Mouse (Mus musculus) ES-Bruce4 (cell line): Measurements from ENCODE around the gene Mul1. TPM values are rescaled to one million over a fixed set of nuclear protein-coding genes. Genes with fewer than 3 reads are reported as not detected.

Experiments used
- H3K27ac ChIP-seq: 2 replicates; pipeline ENCODE4 v1.5.1; 2012; ENCODE audit warnings: low read length, inconsistent platforms; ENCODE audit not compliant: insufficient read depth
- H3K27me3 ChIP-seq: 2 replicates; pipeline ENCODE4 v1.6.1; 2012; ENCODE audit warnings: mild to moderate bottlenecking, low read length, inconsistent platforms; ENCODE audit not compliant: control insufficient read depth, poor library complexity, insufficient read depth, severe bottlenecking
- H3K36me3 ChIP-seq: 2 replicates; pipeline ENCODE4 v1.6.1; 2012; ENCODE audit warnings: inconsistent platforms, mild to moderate bottlenecking, low read length, moderate library complexity; ENCODE audit not compliant: control insufficient read depth, poor library complexity, insufficient read depth, severe bottlenecking
- H3K4me1 ChIP-seq: one replicate; pipeline ENCODE4 v1.8.1; 2011; ENCODE audit warnings: low read length; ENCODE audit not compliant: control insufficient read depth, insufficient read depth
- H3K4me3 ChIP-seq: 2 replicates; pipeline ENCODE4 v1.5.1; 2011; ENCODE audit warnings: low read depth, mild to moderate bottlenecking, low read length
- H3K9ac ChIP-seq: 2 replicates; pipeline ENCODE4 v1.6.1; 2012; ENCODE audit warnings: low read depth, mild to moderate bottlenecking, inconsistent platforms; ENCODE audit not compliant: poor library complexity, severe bottlenecking
- H3K9me3 ChIP-seq: replicated peaks from 2 replicates; pipeline ENCODE4 v1.6.1; 2012; ENCODE audit warnings: mild to moderate bottlenecking, low read length, inconsistent platforms; ENCODE audit not compliant: control insufficient read depth, poor library complexity, insufficient read depth, severe bottlenecking
- CTCF ChIP-seq: IDR thresholded peaks from one replicate; pipeline ENCODE4 v1.8.1; 2011; ENCODE audit warnings: low read depth, low read length
- EP300 ChIP-seq: IDR thresholded peaks from 2 replicates; pipeline ENCODE4 v1.6.1; 2011; ENCODE audit warnings: low read depth, low read length; ENCODE audit not compliant: insufficient read depth
- POLR2A ChIP-seq: IDR thresholded peaks from one replicate; pipeline ENCODE4 v1.8.1; 2011; ENCODE audit warnings: low read length; ENCODE audit not compliant: insufficient read depth
- polyA plus RNA-seq: library from polyadenylated mRNA; stranded (reverse); fragments of >200 nt; gene quantifications from 2 replicates; pipeline ENCODE4 v1.2.4, GENCODE M21; 2011; ENCODE audit warnings: low read depth; ENCODE audit not compliant: missing spikeins, insufficient read depth, insufficient read length

The Mul1 gene
- polyA plus RNA-seq: 16.3 and 17.2 TPM in 2 replicates

- H3K27ac ChIP-seq: peak within 1 kb of the TSS; percentile 3; the same call in 1 of the 2 replicates
- H3K27me3 ChIP-seq: no peaks in the 10 kb centered on the region
- H3K9me3 ChIP-seq: no peaks in the 10 kb centered on the region
- H3K4me3 ChIP-seq: peak within 1 kb of the TSS; percentile 87
- H3K9ac ChIP-seq: peak within 1 kb of the TSS; percentile 65
- TF ChIP-seq POLR2A (no peak), EP300 (no peak), CTCF (no peak)
- no peaks in the 10 kb centered on the region for H3K4me1 ChIP-seq
- H3K36me3 ChIP-seq: peaks cover 26% of the 10 kb centered on the region
These were observed at the start of gene Mul1 for GRCm38 (mm10) chr4:138434347-138435316. Gene Mul1, plus strand, starts transcription at chr4:138434671.

GRCm38 (mm10) chr4:138393703-138394102 is 40.8 kb upstream of the Mul1 start:
- H3K9me3 ChIP-seq: no peaks in the 10 kb centered on the region
- H3K9ac ChIP-seq: no peak overlapping the region
- no peaks in the 10 kb centered on the region for H3K4me1 ChIP-seq
- no peak overlapping the region for H3K4me3 ChIP-seq
- no peak overlapping the region for H3K27ac ChIP-seq
- H3K36me3 ChIP-seq: no peaks in the 10 kb centered on the region
- H3K27me3 ChIP-seq: peaks cover 14% of the 10 kb centered on the region; the same call in 1 of the 2 replicates
- TF ChIP-seq EP300 (no peak), POLR2A (no peak), CTCF (no peak)

- peak overlapping the region; percentile 53 for H3K4me3 ChIP-seq
- TF ChIP-seq CTCF: no peak
- no peak for TF ChIP-seq EP300
- TF ChIP-seq POLR2A: no peak
- H3K9me3 ChIP-seq: no peaks in the 10 kb centered on the region
- H3K27me3 ChIP-seq: peaks cover 14% of the 10 kb centered on the region; the same call in 1 of the 2 replicates
- no peaks in the 10 kb centered on the region for H3K36me3 ChIP-seq
- no peak overlapping the region for H3K27ac ChIP-seq
- peak overlapping the region; percentile 43 for H3K9ac ChIP-seq
- no peaks in the 10 kb centered on the region for H3K4me1 ChIP-seq
These were observed 39.1 kb upstream of the Mul1 start for GRCm38 (mm10) chr4:138395087-138395970.

GRCm38 (mm10) chr4:138395971-138396645 is 38.4 kb upstream of the Mul1 start, which contains the start of gene Fam43b:
Gene Fam43b, minus strand, starts transcription at chr4:138396528.
- Histone ChIP-seq H3K9ac (peak within 1 kb of the TSS; percentile 43), H3K9me3 (no peaks in the 10 kb centered on the region), H3K36me3 (no peaks in the 10 kb centered on the region), H3K27ac (no peak within 1 kb of the TSS), H3K27me3 (peaks cover 14% of the 10 kb centered on the region; the same call in 1 of the 2 replicates), H3K4me3 (peak within 1 kb of the TSS; percentile 53), H3K4me1 (no peaks in the 10 kb centered on the region)
- TF ChIP-seq EP300 (no peak), CTCF (no peak), POLR2A (no peak)

GRCm38 (mm10) chr4:138396711-138397110 is 37.8 kb upstream of the Mul1 start:
- Histone ChIP-seq H3K9me3 (no peaks in the 10 kb centered on the region), H3K4me1 (no peaks in the 10 kb centered on the region), H3K27me3 (peaks cover 14% of the 10 kb centered on the region; the same call in 1 of the 2 replicates), H3K4me3 (peak overlapping the region; percentile 29; the same call in 1 of the 2 replicates), H3K27ac (no peak overlapping the region), H3K9ac (no peak overlapping the region), H3K36me3 (no peaks in the 10 kb centered on the region)
- TF ChIP-seq CTCF (no peak), EP300 (no peak), POLR2A (no peak)
